Mouse (Mus musculus) Patski (cell line): ENCODE results near the gene Adamtsl3. TPM values are rescaled to one million over a fixed set of nuclear protein-coding genes. Genes with fewer than 3 reads are reported as not detected.

ENCODE experiments used
- ATAC-seq: fragments of 100-300 bp; one replicate; pipeline ENCODE4 v1.8.0; 2021
- CTCF ChIA-PET: fragments of 350-600 bp; sonication (Branson Sonifier 250); formaldehyde crosslinking; loops from one replicate; lab custom pipeline; 2022; ENCODE audit warnings: inconsistent platforms; lab: Charles Lee
- POLR2A ChIA-PET: fragments of 350-600 bp; sonication (Branson Sonifier 250); formaldehyde crosslinking; loops from one replicate; lab custom pipeline; 2022; ENCODE audit warnings: antibody characterized with exemption, inconsistent platforms; lab: Charles Lee
- DNase-seq: peaks from one replicate; pipeline ENCODE4 v3.0.0-alpha.2; 2011; ENCODE audit warnings: low read depth, low spot score
- H3K27me3 ChIP-seq: fragments of 371-371 bp; one replicate; pipeline ENCODE4 v1.5.1; 2021
- CTCF ChIP-seq: fragments of 100-300 bp; IDR thresholded peaks from one replicate; pipeline ENCODE4 v1.5.1; 2021
- in situ Hi-C: fragments of 300-500 bp; cut with MboI; formaldehyde crosslinking; loops from 3 replicates; pipeline ENCODE4 v1.11.1; 2018; ENCODE audit warnings: low pct_unique_long_range_greater_than_20kb, mixed read lengths
- polyA plus RNA-seq: library from polyadenylated mRNA; unstranded; gene quantifications from one replicate; pipeline ENCODE4 v1.2.3, GENCODE M21; 2021

Gene Adamtsl3
- polyA plus RNA-seq, 1 experiment from 2014 or later: 4.4 TPM

DNA sequence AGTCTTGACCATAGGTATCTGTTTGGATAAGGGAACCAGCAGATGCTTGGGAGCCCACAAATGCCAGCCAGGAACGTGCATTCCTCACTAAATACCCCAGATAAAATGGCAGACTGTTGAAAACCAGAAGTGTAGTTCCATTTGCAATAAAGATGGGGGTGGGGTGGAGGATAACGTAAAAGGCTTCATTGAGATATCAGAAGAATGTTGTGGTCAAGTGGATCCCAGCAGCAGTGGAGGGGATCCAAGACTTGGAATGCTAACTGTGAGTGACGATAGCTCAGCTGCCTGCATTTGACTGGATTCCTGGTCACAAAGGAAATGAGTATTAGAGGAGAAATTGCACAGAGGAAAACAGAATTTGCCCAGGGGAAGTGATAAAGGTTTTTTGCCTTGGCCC is 87.1 kb downstream of the Adamtsl3 start:
- CTCF ChIA-PET: interaction anchor here (1.1 to 2.6 kb wide), 3 partner anchors 10 to 85 kb away, joined by 3 to 11 read pairs (median 4); no protein-coding TSS in a partner anchor
- H3K27me3 ChIP-seq: no peaks in the 10 kb centered on the region
- ATAC-seq (peak; percentile 52), DNase-seq (no peak)
- TF ChIP-seq CTCF: no peak
- POLR2A ChIA-PET: no interaction called here
- in situ Hi-C loops: no loop called here

DNA sequence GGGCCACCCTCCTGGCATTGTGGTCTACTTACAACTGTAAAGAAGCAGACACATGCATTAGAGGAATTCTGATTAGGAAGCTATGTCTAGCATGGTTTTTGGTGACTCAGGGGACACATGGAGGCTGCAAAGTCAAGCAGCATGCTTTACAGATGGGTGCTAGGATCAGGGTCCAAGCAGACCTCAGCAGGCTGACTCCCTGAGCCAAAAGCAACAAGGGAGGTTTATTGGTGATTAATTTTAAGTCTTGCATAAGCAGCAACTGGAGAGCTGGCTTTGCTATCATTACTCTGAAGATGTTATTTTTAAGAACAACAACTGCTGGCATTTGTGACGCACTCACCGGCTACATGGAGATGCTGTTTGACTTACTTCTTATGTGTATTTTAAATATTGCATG is 88.1 kb downstream of the Adamtsl3 start:
- CTCF ChIA-PET: interaction anchor here (1.0 to 2.6 kb wide), 3 partner anchors 9 to 86 kb away, joined by 3 to 11 read pairs (median 4); no protein-coding TSS in a partner anchor
- DNase-seq (no peak), ATAC-seq (peak; percentile 72)
- POLR2A ChIA-PET: no interaction called here
- no peaks in the 10 kb centered on the region for H3K27me3 ChIP-seq
- in situ Hi-C loops: no loop called here
- TF ChIP-seq CTCF: no peak

DNA sequence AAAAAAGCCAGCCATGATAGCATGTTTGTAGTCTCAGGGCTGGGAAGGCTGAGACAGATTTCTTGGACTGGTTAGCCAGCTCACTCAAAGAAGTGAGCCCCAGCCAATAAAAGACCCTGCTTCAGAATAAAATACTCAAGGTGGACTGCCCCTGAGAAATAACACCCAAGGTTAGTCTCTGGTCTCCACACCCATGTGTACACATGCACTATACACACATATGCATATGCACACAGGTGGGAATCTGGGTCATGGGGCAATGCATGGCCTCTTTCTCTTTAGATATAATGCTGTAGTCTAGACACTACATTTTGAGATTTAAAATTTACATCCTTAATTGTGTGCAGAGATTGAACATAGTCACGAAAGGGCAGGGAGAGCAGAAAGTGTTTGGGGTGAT is 88.8 kb downstream of the Adamtsl3 start:
- TF ChIP-seq CTCF: no peak

DNA sequence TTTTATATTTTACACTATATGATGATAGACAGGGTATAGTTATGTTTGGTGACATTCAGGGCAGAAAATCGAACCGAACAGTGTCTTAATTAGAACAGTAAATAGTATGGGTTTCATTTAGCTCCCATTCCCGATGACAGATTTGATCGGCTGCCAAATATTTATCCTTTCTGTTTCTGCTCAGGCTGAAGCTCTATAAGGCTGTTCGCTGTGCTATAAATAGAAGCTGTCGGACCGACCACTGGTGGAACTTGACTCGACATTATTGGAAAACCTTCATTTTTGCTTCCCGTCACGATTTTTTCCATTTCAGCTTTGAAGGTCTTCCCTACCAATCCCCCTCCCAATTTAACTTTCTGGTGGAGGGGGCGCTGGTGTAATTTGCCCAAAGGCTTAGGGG is 89.9 kb downstream of the Adamtsl3 start:
- H3K27me3 ChIP-seq: no peaks in the 10 kb centered on the region
- no peak for DNase-seq
- CTCF ChIA-PET: no interaction called here
- no peak for TF ChIP-seq CTCF
- in situ Hi-C loops: no loop called here
- ATAC-seq: no peak
- POLR2A ChIA-PET: interaction anchor here (1.0 kb wide), 1 partner anchor 77 kb away, joined by 3 read pairs; no protein-coding TSS in a partner anchor

More for the DNA sequence above, 88.8 kb downstream of the Adamtsl3 start:
- DNase-seq: no peak
- in situ Hi-C loops: no loop called here
- CTCF ChIA-PET: interaction anchor here (1.0 to 2.6 kb wide), 2 partner anchors 8 to 19 kb away, joined by 3 to 11 read pairs; no protein-coding TSS in a partner anchor
- POLR2A ChIA-PET: no interaction called here
- no peaks in the 10 kb centered on the region for H3K27me3 ChIP-seq
- no peak for ATAC-seq

DNA sequence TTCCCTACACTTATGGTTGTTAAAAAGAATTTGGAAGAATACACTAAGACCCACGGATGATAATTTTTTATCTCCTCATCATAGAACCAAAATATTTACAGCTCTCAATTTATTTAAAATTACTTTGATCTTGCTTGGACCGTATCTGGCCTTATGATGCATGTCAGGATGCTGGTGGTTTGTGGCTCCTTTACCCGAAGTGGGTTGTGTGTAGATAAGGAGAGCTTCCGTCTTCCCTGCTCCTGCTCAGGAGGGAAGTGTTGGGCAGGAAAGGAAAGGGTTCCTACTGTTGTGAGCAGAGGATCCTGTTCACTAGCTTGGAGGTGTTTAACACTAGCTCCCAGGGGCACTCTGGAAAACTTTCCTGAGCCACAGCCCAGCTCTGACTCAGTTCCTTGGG is 94.0 kb downstream of the Adamtsl3 start:
- POLR2A ChIA-PET: no interaction called here
- no peak for DNase-seq
- no peaks in the 10 kb centered on the region for H3K27me3 ChIP-seq
- CTCF ChIA-PET: interaction anchor here (1.0 kb wide), 1 partner anchor 52 kb away, joined by 3 read pairs; no protein-coding TSS in a partner anchor
- TF ChIP-seq CTCF: no peak
- no peak for ATAC-seq
- in situ Hi-C loops: no loop called here

DNA sequence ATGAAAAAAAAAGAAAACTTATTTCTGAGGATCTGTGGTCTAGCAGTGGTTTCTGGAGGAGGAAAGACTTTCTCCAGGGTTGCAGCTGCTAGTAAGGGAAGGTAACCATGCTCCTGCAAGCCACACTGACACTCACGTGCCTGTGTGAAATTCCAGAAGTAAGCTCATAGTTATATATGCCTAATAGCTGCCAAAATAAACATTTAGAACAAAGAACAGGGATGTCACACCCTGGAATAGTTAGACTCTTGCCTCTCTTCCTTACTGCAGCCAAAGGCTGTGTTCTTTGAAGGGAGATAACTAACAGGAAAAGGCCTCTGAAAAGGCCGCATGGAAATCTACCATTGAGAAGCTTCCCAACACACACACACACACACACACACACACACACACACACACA is 96.1 kb downstream of the Adamtsl3 start:
- H3K27me3 ChIP-seq: no peaks in the 10 kb centered on the region
- CTCF ChIA-PET: interaction anchor here (0.9 to 2.8 kb wide), 2 partner anchors 9 to 98 kb away, joined by 3 to 11 read pairs; no protein-coding TSS in a partner anchor
- ATAC-seq: no peak
- TF ChIP-seq CTCF: no peak
- no peak for DNase-seq
- POLR2A ChIA-PET: interaction anchor here (0.7 kb wide), 1 partner anchor 39 kb away, joined by 3 read pairs; no protein-coding TSS in a partner anchor
- in situ Hi-C loops: no loop called here

DNA sequence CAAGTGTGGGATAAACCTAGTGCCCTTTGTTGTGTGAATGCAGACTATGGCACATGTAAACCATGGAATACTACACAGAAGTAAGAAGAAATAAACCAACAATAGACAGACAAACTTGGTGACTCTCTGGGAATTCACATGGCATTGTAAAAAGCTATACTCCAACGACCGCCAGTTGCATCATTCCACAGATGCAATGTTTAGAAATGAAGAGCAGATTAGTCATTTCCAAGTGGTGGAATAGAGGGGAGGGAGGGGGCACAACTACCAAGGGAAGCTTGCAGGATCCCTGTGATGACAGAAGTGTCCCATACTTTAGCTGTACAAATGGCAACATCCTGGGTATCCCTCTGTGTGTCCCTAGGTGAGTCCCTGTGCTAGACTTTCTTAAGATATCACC is 97.7 kb downstream of the Adamtsl3 start:
- ChIA-PET POLR2A (no interaction called here), CTCF (interaction anchor here (2.8 kb wide), 1 partner anchor 10 kb away, joined by 11 read pairs; no protein-coding TSS in a partner anchor)
- H3K27me3 ChIP-seq: no peaks in the 10 kb centered on the region
- ATAC-seq (no peak), DNase-seq (no peak)
- in situ Hi-C loops: no loop called here
- no peak for TF ChIP-seq CTCF

DNA sequence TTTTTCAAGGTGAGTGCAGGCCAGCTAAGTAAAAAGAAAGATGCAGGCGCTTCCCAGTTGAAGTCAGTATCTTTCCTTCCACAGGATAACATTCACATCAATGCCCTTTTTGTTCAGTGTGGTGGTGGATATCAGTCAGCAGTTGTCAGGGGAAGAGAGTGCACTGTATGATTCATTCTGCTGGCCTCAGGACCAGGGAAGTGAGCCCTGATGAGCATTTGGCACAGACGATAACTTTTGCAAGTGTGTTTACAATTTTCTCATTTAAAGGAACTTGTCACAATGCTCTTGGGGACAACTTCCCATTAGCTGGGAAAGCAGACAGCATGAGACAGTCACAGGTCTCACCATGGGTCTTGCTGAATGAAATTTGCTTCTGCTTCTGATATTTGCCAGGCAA is 122.9 kb downstream of the Adamtsl3 start:
- no peaks in the 10 kb centered on the region for H3K27me3 ChIP-seq
- TF ChIP-seq CTCF: no peak
- DNase-seq (peak; percentile 37), ATAC-seq (peak; percentile 62)
- ChIA-PET POLR2A (no interaction called here), CTCF (no interaction called here)
- in situ Hi-C loops: no loop called here

DNA sequence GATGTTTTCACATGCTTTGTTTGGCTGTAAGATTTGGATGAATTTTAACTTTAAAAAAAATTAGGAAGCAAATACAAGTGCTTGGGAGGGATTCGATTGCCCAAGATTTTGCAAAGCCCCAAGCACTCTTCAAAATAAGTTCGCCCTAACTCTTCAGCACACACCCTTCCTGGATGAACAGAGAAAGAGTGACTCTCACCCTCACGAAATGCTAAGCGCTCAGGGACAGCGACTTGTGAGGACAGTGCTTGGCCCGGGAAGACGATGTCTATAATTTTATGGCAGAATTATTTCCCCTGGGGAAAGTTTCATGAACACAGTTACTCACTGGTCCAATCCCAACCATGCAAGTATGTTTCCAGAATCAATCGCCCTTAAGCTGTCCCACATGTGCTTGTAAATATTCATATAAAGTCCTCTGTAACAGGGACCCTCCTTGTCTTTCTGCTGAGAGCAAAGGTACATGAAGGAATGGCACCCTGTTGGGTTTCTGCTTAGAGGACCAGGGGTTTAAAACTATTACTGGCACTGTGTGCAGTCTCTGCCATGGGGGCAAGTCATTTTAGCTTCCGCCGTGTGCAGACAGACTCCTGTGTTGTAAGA is 127.5 kb downstream of the Adamtsl3 start:
- in situ Hi-C loops: no loop called here
- CTCF ChIA-PET: no interaction called here
- no peak for TF ChIP-seq CTCF
- ATAC-seq (no peak), DNase-seq (no peak)
- no peaks in the 10 kb centered on the region for H3K27me3 ChIP-seq
- POLR2A ChIA-PET: no interaction called here

DNA sequence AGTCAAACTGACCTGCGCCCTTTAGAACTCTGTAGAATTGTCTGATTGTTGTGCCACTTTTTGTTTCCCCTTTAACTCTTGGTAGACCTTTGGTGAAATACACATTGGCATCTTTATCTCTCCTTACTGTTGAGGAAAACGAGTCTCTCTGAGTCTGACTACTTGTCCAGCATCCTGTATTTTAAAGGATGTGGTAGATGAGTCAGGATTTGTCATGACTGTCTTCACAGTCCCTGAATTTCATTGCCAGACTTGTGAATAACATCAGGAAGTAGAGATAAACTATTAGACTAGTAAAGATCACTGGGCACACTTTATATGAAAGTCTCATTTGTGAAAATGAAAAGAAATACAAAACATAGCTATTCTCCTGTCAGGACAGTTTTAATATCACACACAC is 128.9 kb downstream of the Adamtsl3 start:
- in situ Hi-C loops: no loop called here
- ATAC-seq (no peak), DNase-seq (peak; percentile 24)
- ChIA-PET POLR2A (interaction anchor here (0.7 kb wide), 1 partner anchor 22 kb away, joined by 13 read pairs; no protein-coding TSS in a partner anchor), CTCF (interaction anchor here (1.8 to 2.1 kb wide), 3 partner anchors 11 to 14 kb away, joined by 6 to 8 read pairs (median 8); no protein-coding TSS in a partner anchor)
- no peaks in the 10 kb centered on the region for H3K27me3 ChIP-seq
- no peak for TF ChIP-seq CTCF

DNA sequence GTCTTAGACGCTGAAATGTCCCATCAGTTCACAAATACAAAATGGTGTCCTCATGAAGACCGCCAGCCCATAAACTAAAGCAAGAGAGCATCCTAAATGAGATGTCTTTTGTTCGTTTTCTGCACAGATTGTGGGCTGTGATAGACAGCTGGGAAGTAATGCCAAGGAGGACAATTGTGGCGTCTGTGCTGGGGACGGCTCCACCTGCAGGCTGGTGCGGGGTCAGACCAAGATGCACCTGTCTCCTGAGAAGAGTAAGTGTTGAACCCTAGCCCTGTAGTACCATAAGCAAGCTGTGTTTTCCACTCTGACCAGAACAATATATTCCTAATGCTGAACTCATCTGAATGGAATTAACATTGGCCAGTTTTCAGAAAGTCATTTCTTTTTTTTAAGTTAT is 129.9 kb downstream of the Adamtsl3 start:
- in situ Hi-C loops: no loop called here
- no peaks in the 10 kb centered on the region for H3K27me3 ChIP-seq
- DNase-seq (no peak), ATAC-seq (no peak)
- POLR2A ChIA-PET: interaction anchor here (0.6 kb wide), 1 partner anchor 92 kb away, joined by 3 read pairs; no protein-coding TSS in a partner anchor
- TF ChIP-seq CTCF: no peak
- CTCF ChIA-PET: interaction anchor here (1.0 to 2.1 kb wide), 4 partner anchors 10 to 24 kb away, joined by 3 to 8 read pairs (median 7); no protein-coding TSS in a partner anchor
